Mouse (Mus musculus): ENCODE results near the gene Rps6ka2.

GRCm38 (mm10) chr17:7173331-7174028, 3.6 kb downstream of the Rps6ka2 start:
- TF ChIP-seq CTCF (IDR thresholded peaks at IDR 0.05; ENCODE audit: control insufficient read depth, insufficient read depth, low read length) (no peak), POLR2A (IDR thresholded peaks at IDR 0.05; ENCODE audit: borderline replicate concordance, control insufficient read depth, low read depth, low read length) (no peak)
